Mouse (Mus musculus) limb, embryonic 14.5 days (tissue): ENCODE measurements at regions not wholly inside any gene's neighbourhood (a gene's known extent, or its start where the extent isn't known, plus 50 kb on each side); places are given as distances from the start of the nearest gene placed in this dataset.

Experiments used
- ATAC-seq: fragments of 200-750 bp; cut with Nextera tagmentation; 2 replicates; pipeline ENCODE4 v1.8.0; 2017; ENCODE audit warnings: low read depth, moderate number of reproducible peaks, moderate TSS enrichment; ENCODE audit not compliant: low FRiP score
- DNase-seq: peaks from one replicate; pipeline ENCODE4 v3.0.0-alpha.2; 2015; ENCODE audit warnings: low spot score
- H3K27ac ChIP-seq: fragments of 300-500 bp; sonication (generic); replicated peaks from 2 replicates; pipeline ENCODE4 v1.5.1; 2014; ENCODE audit warnings: low read depth, mild to moderate bottlenecking, low read length, moderate library complexity, mixed read lengths
- H3K27me3 ChIP-seq: fragments of 300-500 bp; sonication (generic); 2 replicates; pipeline ENCODE4 v1.6.1; 2014; ENCODE audit warnings: low read length, mixed read lengths; ENCODE audit not compliant: control insufficient read depth, insufficient read depth
- H3K36me3 ChIP-seq: fragments of 300-500 bp; sonication (generic); 2 replicates; pipeline ENCODE4 v1.6.1; 2014; ENCODE audit warnings: mild to moderate bottlenecking, low read length, moderate library complexity, mixed read lengths; ENCODE audit not compliant: control insufficient read depth, insufficient read depth
- H3K4me1 ChIP-seq: fragments of 300-500 bp; sonication (generic); 2 replicates; pipeline ENCODE4 v1.6.1; 2014; ENCODE audit warnings: antibody characterized with exemption, low read length, mixed read lengths; ENCODE audit not compliant: control insufficient read depth, insufficient read depth
- H3K4me2 ChIP-seq: fragments of 300-500 bp; sonication (generic); replicated peaks from 2 replicates; pipeline ENCODE4 v1.6.1; 2014; ENCODE audit warnings: low read depth, mild to moderate bottlenecking, low read length, moderate library complexity; ENCODE audit not compliant: severe bottlenecking
- H3K4me3 ChIP-seq: fragments of 300-500 bp; sonication (generic); replicated peaks from 2 replicates; pipeline ENCODE4 v1.5.1; 2014; ENCODE audit warnings: low read length
- H3K9ac ChIP-seq: fragments of 300-500 bp; sonication (generic); 2 replicates; pipeline ENCODE4 v1.6.1; 2014; ENCODE audit warnings: mild to moderate bottlenecking, low read depth, low read length, moderate library complexity; ENCODE audit not compliant: severe bottlenecking
- H3K9me3 ChIP-seq: fragments of 300-500 bp; sonication (generic); 2 replicates; pipeline ENCODE4 v1.6.1; 2016; ENCODE audit warnings: low read length; ENCODE audit not compliant: control insufficient read depth
- POLR2A ChIP-seq: fragments of 200-500 bp; IDR thresholded peaks from 2 replicates; pipeline ENCODE4 v1.8.0; 2012; ENCODE audit warnings: inconsistent platforms, mild to moderate bottlenecking, moderate library complexity, borderline replicate concordance; ENCODE audit not compliant: insufficient read depth, insufficient read length; ENCODE audit errors: extremely low read depth
- WGBS: fragments of 180-500 bp; shearing (Covaris S2); extraction: QIAGEN DNeasy Blood & Tissue Kit; methylation state at CpG from one replicate; pipeline ENCODE4 v1.1.7; 2014; 5-methylcytosine and 5-hydroxymethylcytosine counted together

DNA sequence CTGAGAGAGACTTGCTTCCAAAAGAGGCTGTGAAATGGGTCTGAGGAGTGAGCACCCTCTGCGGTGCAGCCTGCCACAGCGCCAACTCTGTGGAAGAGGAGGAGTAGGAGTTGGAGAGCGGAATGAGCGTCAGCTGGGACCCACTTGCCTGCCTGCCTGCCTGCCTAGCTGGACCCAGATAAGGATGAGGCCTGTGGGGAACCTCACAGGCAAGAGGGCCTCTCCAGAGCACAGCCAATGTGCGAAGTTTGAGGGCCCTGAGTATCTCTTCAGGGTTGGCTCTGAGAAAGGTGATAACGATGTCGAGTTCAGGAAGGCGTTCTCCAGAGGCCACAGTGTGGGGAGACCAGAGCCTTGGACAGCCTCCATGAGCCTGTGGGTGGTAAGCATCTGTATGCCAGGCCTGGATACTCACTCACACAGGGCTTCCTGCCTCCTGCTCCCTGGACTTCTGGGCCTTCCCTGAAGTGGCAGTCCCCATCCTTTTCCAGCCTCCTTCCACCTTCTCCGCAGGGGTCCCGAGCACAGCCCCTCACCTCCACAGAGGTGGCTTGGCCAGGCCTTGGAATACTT, 326.9 kb upstream of the Dio3 start:
- no peak overlapping the region for H3K27ac ChIP-seq
- no peaks in the 10 kb centered on the region for H3K27me3 ChIP-seq
- H3K4me1 ChIP-seq = peaks cover 19% of the 10 kb centered on the region
- no peaks in the 10 kb centered on the region for H3K9me3 ChIP-seq
- ATAC-seq (no peak), DNase-seq (no peak)
- 69% methylated on average over 10 of the region's 10 CpGs for WGBS
- no peak overlapping the region for H3K4me2 ChIP-seq
- no peaks in the 10 kb centered on the region for H3K36me3 ChIP-seq
- TF ChIP-seq POLR2A = no peak
- H3K4me3 ChIP-seq = no peak overlapping the region
- H3K9ac ChIP-seq = no peak overlapping the region

DNA sequence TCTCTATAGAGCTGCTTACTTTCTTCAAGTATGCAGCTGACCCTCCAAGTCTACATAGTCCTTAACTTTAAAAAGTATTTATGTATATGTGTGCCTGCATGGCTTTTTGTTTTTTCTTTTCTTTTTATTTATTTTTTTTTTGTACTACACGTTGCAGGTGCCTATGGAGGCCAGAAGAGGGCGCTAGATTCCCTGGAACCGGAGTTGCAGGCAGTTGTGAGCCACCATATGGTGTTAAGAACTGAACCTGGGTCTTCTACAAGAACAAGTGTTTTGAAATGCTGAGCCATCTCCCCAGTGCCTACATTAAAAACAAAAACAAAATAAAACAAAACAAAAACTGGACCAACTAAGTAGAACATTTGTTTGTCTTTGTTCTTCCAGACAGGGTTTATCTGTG, 325.9 kb upstream of the Dio3 start:
- 61% methylated on average over 3 of the region's 3 CpGs for WGBS
- H3K4me2 ChIP-seq = no peak overlapping the region
- H3K36me3 ChIP-seq = no peaks in the 10 kb centered on the region
- H3K4me1 ChIP-seq = peaks cover 16% of the 10 kb centered on the region
- ATAC-seq = no peak
- TF ChIP-seq POLR2A = no peak
- DNase-seq = no peak
- H3K27me3 ChIP-seq = no peaks in the 10 kb centered on the region
- no peak overlapping the region for H3K9ac ChIP-seq
- no peak overlapping the region for H3K4me3 ChIP-seq
- no peak overlapping the region for H3K27ac ChIP-seq
- no peaks in the 10 kb centered on the region for H3K9me3 ChIP-seq

DNA sequence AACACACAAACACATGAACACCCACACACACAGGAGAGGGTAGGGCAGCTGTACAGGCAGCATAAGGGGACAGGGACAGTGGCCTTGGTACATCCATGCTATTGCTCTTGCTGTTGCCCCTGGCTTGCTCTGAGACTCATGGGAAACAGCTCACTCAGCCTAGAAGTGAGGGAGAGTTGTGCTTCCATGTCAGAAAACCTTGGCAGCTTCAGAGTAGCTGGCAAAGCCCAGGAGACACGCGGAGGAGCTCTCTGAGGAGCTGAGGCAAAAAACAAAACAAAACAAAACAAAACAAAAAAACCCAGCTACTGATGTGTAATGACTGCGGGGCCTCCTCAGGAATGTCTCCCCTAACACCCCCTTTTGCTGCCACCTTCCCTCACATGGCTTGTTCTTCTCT, 321.6 kb upstream of the Dio3 start:
- Histone ChIP-seq H3K9ac (no peak overlapping the region), H3K4me2 (no peak overlapping the region), H3K4me1 (peaks cover 8% of the 10 kb centered on the region; the same call in 1 of the 2 replicates), H3K9me3 (no peaks in the 10 kb centered on the region), H3K27me3 (no peaks in the 10 kb centered on the region), H3K36me3 (no peaks in the 10 kb centered on the region), H3K4me3 (no peak overlapping the region), H3K27ac (no peak overlapping the region)
- WGBS = 83% methylated on average over 3 of the region's 3 CpGs
- no peak for ATAC-seq
- no peak for TF ChIP-seq POLR2A
- DNase-seq = no peak

DNA sequence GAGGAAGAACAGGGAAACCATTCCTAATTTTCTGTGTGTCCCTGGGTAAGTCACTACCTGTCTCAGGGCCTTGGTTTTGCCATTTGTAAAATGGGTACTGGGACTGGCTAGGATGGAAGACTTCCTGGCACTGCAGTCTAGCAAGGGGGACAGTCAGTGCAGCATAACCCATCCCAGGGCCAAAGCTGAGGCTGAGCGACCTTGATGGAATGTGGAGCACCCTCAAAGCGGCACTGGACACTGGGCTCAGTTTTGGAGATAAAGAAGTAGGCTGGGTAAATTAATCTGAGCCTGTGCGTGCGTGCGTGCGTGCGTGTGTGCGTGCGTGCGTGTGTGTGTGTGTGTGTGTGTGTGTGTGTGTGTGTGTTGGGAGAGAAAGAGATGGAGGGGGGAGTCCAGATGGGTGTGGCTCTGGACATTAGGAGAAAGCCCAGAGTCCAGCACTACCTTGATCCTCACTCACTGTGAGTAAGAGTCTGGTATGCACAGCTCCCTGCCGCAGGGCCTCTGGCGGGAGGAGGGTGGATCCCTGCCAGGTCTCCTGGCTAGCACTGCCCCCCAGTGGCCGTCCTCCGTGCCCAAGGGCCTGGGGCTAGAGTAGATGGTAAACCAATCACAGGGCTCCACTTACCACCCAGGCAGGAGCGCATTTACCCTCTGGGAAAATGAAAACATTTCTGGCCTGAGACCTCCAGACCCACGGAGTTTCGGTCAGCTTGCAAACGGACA, 320.3 kb upstream of the Dio3 start:
- WGBS = 50% methylated on average over 17 of the region's 18 CpGs
- ATAC-seq (peak; percentile 84), DNase-seq (peak; percentile 77)
- H3K4me1 ChIP-seq = peaks cover 8% of the 10 kb centered on the region; the same call in 1 of the 2 replicates
- no peak overlapping the region for H3K27ac ChIP-seq
- H3K27me3 ChIP-seq = no peaks in the 10 kb centered on the region
- no peak for TF ChIP-seq POLR2A
- no peaks in the 10 kb centered on the region for H3K9me3 ChIP-seq
- no peaks in the 10 kb centered on the region for H3K36me3 ChIP-seq
- no peak overlapping the region for H3K4me2 ChIP-seq
- no peak overlapping the region for H3K4me3 ChIP-seq
- no peak overlapping the region for H3K9ac ChIP-seq

DNA sequence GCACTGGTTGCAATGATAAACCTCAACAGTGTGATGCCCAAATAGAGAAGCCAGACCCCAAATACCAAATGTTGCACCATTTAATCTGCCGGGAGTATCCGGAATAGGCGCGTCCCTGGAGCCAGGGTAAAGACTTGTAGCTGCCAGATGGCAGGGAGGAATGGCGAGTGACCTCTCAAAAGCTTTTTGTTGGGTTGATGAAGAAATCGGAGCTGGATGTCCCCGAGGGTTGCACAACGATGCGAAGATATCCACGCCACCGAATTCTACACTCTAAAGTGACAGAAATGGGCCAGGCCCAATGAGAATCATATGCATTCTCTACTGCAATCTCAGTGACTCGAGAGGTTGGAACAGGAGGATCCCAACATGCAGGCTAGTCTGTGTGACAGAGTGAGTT, 312.1 kb upstream of the Dio3 start:
- H3K27ac ChIP-seq = no peak overlapping the region
- no peak for ATAC-seq
- no peaks in the 10 kb centered on the region for H3K9me3 ChIP-seq
- no peak overlapping the region for H3K9ac ChIP-seq
- TF ChIP-seq POLR2A = no peak
- no peaks in the 10 kb centered on the region for H3K4me1 ChIP-seq
- DNase-seq = no peak
- H3K27me3 ChIP-seq = no peaks in the 10 kb centered on the region
- no peaks in the 10 kb centered on the region for H3K36me3 ChIP-seq
- H3K4me3 ChIP-seq = no peak overlapping the region
- WGBS = 78% methylated on average over 12 of the region's 12 CpGs
- no peak overlapping the region for H3K4me2 ChIP-seq

DNA sequence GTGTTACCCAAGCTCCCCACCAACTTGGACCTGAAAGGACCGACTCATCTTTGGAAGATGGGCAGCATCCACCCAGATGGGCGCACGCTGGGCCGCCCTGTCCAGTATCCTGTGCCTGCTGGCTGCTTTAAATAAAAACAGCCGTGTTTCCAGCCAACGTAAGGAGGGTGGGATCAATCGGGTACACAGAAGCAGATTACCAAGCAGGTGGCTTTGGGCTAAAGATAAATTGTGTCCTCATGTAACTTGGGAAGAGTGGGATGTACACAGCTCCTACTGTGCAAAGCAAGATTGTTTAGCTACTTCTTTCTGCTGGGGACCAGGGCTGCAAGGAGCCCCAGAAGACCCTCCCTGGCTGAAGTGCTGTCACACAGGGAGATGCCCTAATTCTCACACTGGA, 310.6 kb upstream of the Dio3 start:
- Histone ChIP-seq H3K27me3 (no peaks in the 10 kb centered on the region), H3K9me3 (no peaks in the 10 kb centered on the region), H3K9ac (no peak overlapping the region), H3K4me3 (no peak overlapping the region), H3K4me1 (no peaks in the 10 kb centered on the region), H3K27ac (no peak overlapping the region), H3K4me2 (no peak overlapping the region), H3K36me3 (no peaks in the 10 kb centered on the region)
- DNase-seq = no peak
- WGBS = 64% methylated on average over 7 of the region's 7 CpGs
- no peak for TF ChIP-seq POLR2A
- ATAC-seq = no peak
